Mouse (Mus musculus) midbrain, embryonic 11.5 days (tissue): ENCODE data around the gene Ccdc33. TPM values are rescaled to one million over a fixed set of nuclear protein-coding genes. Genes with fewer than 3 reads are reported as not detected.

Source experiments
- ATAC-seq: fragments of 200-750 bp; cut with Nextera tagmentation; 2 replicates; pipeline ENCODE4 v1.8.0; 2017; ENCODE audit warnings: moderate TSS enrichment, moderate library complexity; ENCODE audit not compliant: low FRiP score
- DNase-seq: peaks from one replicate; pipeline ENCODE4 v3.0.0; 2015; ENCODE audit warnings: low spot score; ENCODE audit errors: missing footprints
- H3K27ac ChIP-seq: fragments of 300-500 bp; sonication (generic); 2 replicates; pipeline ENCODE4 v1.5.1; 2014; ENCODE audit warnings: low read depth, low read length
- H3K27me3 ChIP-seq: fragments of 300-500 bp; sonication (generic); 2 replicates; pipeline ENCODE4 v1.6.1; 2014; ENCODE audit warnings: mild to moderate bottlenecking, low read length, moderate library complexity, mixed read lengths; ENCODE audit not compliant: control insufficient read depth, insufficient read depth
- H3K36me3 ChIP-seq: fragments of 300-500 bp; sonication (generic); 2 replicates; pipeline ENCODE4 v1.6.1; 2014; ENCODE audit warnings: mild to moderate bottlenecking, low read length, moderate library complexity, mixed read lengths; ENCODE audit not compliant: control insufficient read depth, insufficient read depth
- H3K4me1 ChIP-seq: fragments of 300-500 bp; sonication (generic); 2 replicates; pipeline ENCODE4 v1.6.1; 2014; ENCODE audit warnings: low read length; ENCODE audit not compliant: control insufficient read depth, insufficient read depth
- H3K4me2 ChIP-seq: fragments of 300-500 bp; sonication (generic); 2 replicates; pipeline ENCODE4 v1.6.1; 2014; ENCODE audit warnings: mild to moderate bottlenecking, moderate library complexity
- H3K4me3 ChIP-seq: fragments of 300-500 bp; sonication (generic); 2 replicates; pipeline ENCODE4 v1.5.1; 2014; ENCODE audit warnings: low read depth, low read length
- H3K9ac ChIP-seq: fragments of 300-500 bp; sonication (generic); 2 replicates; pipeline ENCODE4 v1.6.1; 2014; ENCODE audit warnings: low read length
- H3K9me3 ChIP-seq: fragments of 300-500 bp; sonication (generic); 2 replicates; pipeline ENCODE4 v1.6.1; 2016; ENCODE audit warnings: low read length; ENCODE audit not compliant: control insufficient read depth
- WGBS: fragments of 180-500 bp; shearing (Covaris S2); extraction: QIAGEN DNeasy Blood & Tissue Kit; methylation state at CpG from one replicate; pipeline ENCODE4 v1.1.7; 2014; 5-methylcytosine and 5-hydroxymethylcytosine counted together
- polyA plus RNA-seq: library from polyadenylated mRNA; unstranded; fragments of >200 nt; fragmentation: Nextera tagmentation; extraction: Ambion mirVana; gene quantifications from 2 replicates; pipeline ENCODE4 v1.2.1, GENCODE M21; 2014

Ccdc33 gene
- polyA plus RNA-seq, 1 experiment from 2014 or later: 0.90 TPM

- Histone ChIP-seq H3K4me1 (peaks cover 12% of the 10 kb centered on the region), H3K27ac (no peak overlapping the region), H3K9ac (no peak overlapping the region), H3K36me3 (no peaks in the 10 kb centered on the region), H3K27me3 (peaks cover 3% of the 10 kb centered on the region; the same call in 1 of the 2 replicates), H3K4me3 (no peak overlapping the region), H3K9me3 (no peaks in the 10 kb centered on the region), H3K4me2 (no peak overlapping the region)
- DNase-seq (no peak), ATAC-seq (no peak)
- WGBS: 70% methylated on average over 15 of the region's 15 CpGs
Observed at GRCm38 (mm10) chr9:58105595-58106169, 12.9 kb downstream of the Ccdc33 start.

- Histone ChIP-seq H3K4me3 (no peak overlapping the region), H3K4me1 (peaks cover 11% of the 10 kb centered on the region), H3K4me2 (no peak overlapping the region), H3K27ac (no peak overlapping the region), H3K36me3 (no peaks in the 10 kb centered on the region), H3K9ac (no peak overlapping the region), H3K27me3 (no peaks in the 10 kb centered on the region; the same call in 1 of the 2 replicates), H3K9me3 (no peaks in the 10 kb centered on the region)
- ATAC-seq (no peak), DNase-seq (no peak)
- 64% methylated on average over 6 of the region's 6 CpGs for whole genome bisulfite sequencing
Observed at GRCm38 (mm10) chr9:58103647-58104046, 15.0 kb downstream of the Ccdc33 start.

- Histone ChIP-seq H3K4me3 (no peak overlapping the region), H3K36me3 (no peaks in the 10 kb centered on the region), H3K27ac (no peak overlapping the region), H3K9ac (no peak overlapping the region), H3K4me1 (peaks cover 1% of the 10 kb centered on the region), H3K9me3 (no peaks in the 10 kb centered on the region), H3K27me3 (no peaks in the 10 kb centered on the region; the same call in 1 of the 2 replicates), H3K4me2 (no peak overlapping the region)
- DNase-seq: no peak
- ATAC-seq: no peak
- WGBS: 66% methylated on average over 4 of the region's 4 CpGs
Observed at GRCm38 (mm10) chr9:58102013-58102412, 16.6 kb downstream of the Ccdc33 start.

- Histone ChIP-seq H3K9ac (no peak overlapping the region), H3K4me3 (no peak overlapping the region), H3K4me1 (peaks cover 9% of the 10 kb centered on the region), H3K9me3 (no peaks in the 10 kb centered on the region), H3K27ac (no peak overlapping the region), H3K4me2 (no peak overlapping the region), H3K36me3 (no peaks in the 10 kb centered on the region), H3K27me3 (no peaks in the 10 kb centered on the region; the same call in 1 of the 2 replicates)
- no peak for ATAC-seq
- DNase-seq: no peak
- 72% methylated on average over 5 of the region's 5 CpGs for WGBS
Observed at GRCm38 (mm10) chr9:58099836-58100565, 18.6 kb downstream of the Ccdc33 start.

GRCm38 (mm10) chr9:58096629-58097301 lies 21.9 kb downstream of the Ccdc33 start:
- Histone ChIP-seq H3K27me3 (no peaks in the 10 kb centered on the region), H3K9ac (no peak overlapping the region), H3K4me2 (no peak overlapping the region), H3K9me3 (no peaks in the 10 kb centered on the region), H3K4me3 (no peak overlapping the region), H3K27ac (no peak overlapping the region), H3K4me1 (peaks cover 9% of the 10 kb centered on the region), H3K36me3 (no peaks in the 10 kb centered on the region)
- ATAC-seq (peak; percentile 35; the same call in 1 of the 2 replicates), DNase-seq (no peak)
- WGBS: 69% methylated on average over 5 of the region's 5 CpGs

- no peak overlapping the region for H3K4me3 ChIP-seq
- no peaks in the 10 kb centered on the region for H3K36me3 ChIP-seq
- H3K9me3 ChIP-seq: no peaks in the 10 kb centered on the region
- no peak overlapping the region for H3K9ac ChIP-seq
- no peak overlapping the region for H3K27ac ChIP-seq
- ATAC-seq (no peak), DNase-seq (no peak)
- 86% methylated on average over 6 of the region's 6 CpGs for WGBS
- H3K4me2 ChIP-seq: no peak overlapping the region
- no peaks in the 10 kb centered on the region for H3K27me3 ChIP-seq
- H3K4me1 ChIP-seq: peaks cover 9% of the 10 kb centered on the region
Observed at GRCm38 (mm10) chr9:58095977-58096376, 22.6 kb downstream of the Ccdc33 start.

GRCm38 (mm10) chr9:58093776-58094175 lies 24.8 kb downstream of the Ccdc33 start:
- Histone ChIP-seq H3K27me3 (no peaks in the 10 kb centered on the region), H3K36me3 (no peaks in the 10 kb centered on the region), H3K27ac (no peak overlapping the region), H3K4me3 (no peak overlapping the region), H3K9ac (no peak overlapping the region), H3K9me3 (no peaks in the 10 kb centered on the region), H3K4me1 (peaks cover 9% of the 10 kb centered on the region), H3K4me2 (no peak overlapping the region)
- WGBS: 74% methylated on average over 3 of the region's 3 CpGs
- ATAC-seq (no peak), DNase-seq (no peak)

GRCm38 (mm10) chr9:58092581-58093269 lies 25.9 kb downstream of the Ccdc33 start:
- no peak overlapping the region for H3K4me2 ChIP-seq
- no peaks in the 10 kb centered on the region for H3K27me3 ChIP-seq
- ATAC-seq (no peak), DNase-seq (no peak)
- H3K36me3 ChIP-seq: no peaks in the 10 kb centered on the region
- no peak overlapping the region for H3K9ac ChIP-seq
- 62% methylated on average over 7 of the region's 7 CpGs for WGBS
- H3K4me3 ChIP-seq: no peak overlapping the region
- peaks cover 9% of the 10 kb centered on the region for H3K4me1 ChIP-seq
- no peak overlapping the region for H3K27ac ChIP-seq
- H3K9me3 ChIP-seq: no peaks in the 10 kb centered on the region
